Mouse (Mus musculus) Muller cell, postnatal 12 days (primary cell): ENCODE measurements at regions not wholly inside any gene's neighbourhood (a gene's known extent, or its start where the extent isn't known, plus 50 kb on each side); places are given as distances from the start of the nearest gene placed in this dataset.
A peak's percentile ranks its signal among the peaks of the same experiment; 100 is the strongest.

Experiments
- DNase-seq: peaks from one replicate; pipeline ENCODE4 v3.0.0-alpha.2; 2015; ENCODE audit errors: inconsistent ontology term

- peak; percentile 13 for DNase-seq
These were observed 110.3 kb upstream of the Tle3 start for GRCm38 (mm10) chr9:61261739-61262333.

GRCm38 (mm10) chr9:61263335-61263734 is 108.8 kb upstream of the Tle3 start:
- no peak for DNase-seq

GRCm38 (mm10) chr9:61265466-61265865 is 106.7 kb upstream of the Tle3 start:
- no peak for DNase-seq

- no peak for DNase-seq
These were observed 105.2 kb upstream of the Tle3 start for GRCm38 (mm10) chr9:61266992-61267391.

- DNase-seq = no peak
These were observed 104.6 kb upstream of the Tle3 start for GRCm38 (mm10) chr9:61267541-61267940.

- no peak for DNase-seq
These were observed 104.0 kb upstream of the Tle3 start for GRCm38 (mm10) chr9:61268162-61268561.

GRCm38 (mm10) chr9:61268681-61269080 is 103.5 kb upstream of the Tle3 start:
- no peak for DNase-seq

GRCm38 (mm10) chr9:61269151-61269870 is 102.9 kb upstream of the Tle3 start:
- DNase-seq = peak; percentile 63

- no peak for DNase-seq
These were observed 100.9 kb upstream of the Tle3 start for GRCm38 (mm10) chr9:61271243-61271642.

- no peak for DNase-seq
These were observed 100.3 kb upstream of the Tle3 start for GRCm38 (mm10) chr9:61271769-61272352.

GRCm38 (mm10) chr9:61274020-61274419 is 98.1 kb upstream of the Tle3 start:
- no peak for DNase-seq

GRCm38 (mm10) chr9:61277369-61278215 is 94.6 kb upstream of the Tle3 start:
- DNase-seq = peak; percentile 62

GRCm38 (mm10) chr9:61278216-61278758 is 93.9 kb upstream of the Tle3 start:
- no peak for DNase-seq

GRCm38 (mm10) chr9:61279044-61279543 is 93.1 kb upstream of the Tle3 start:
- no peak for DNase-seq

GRCm38 (mm10) chr9:61280856-61281582 is 91.1 kb upstream of the Tle3 start:
- no peak for DNase-seq

GRCm38 (mm10) chr9:61283311-61283710 is 88.9 kb upstream of the Tle3 start:
- no peak for DNase-seq

GRCm38 (mm10) chr9:61284201-61285021 is 87.8 kb upstream of the Tle3 start:
- DNase-seq = peak; percentile 89

- no peak for DNase-seq
These were observed 85.6 kb upstream of the Tle3 start for GRCm38 (mm10) chr9:61286561-61286960.

GRCm38 (mm10) chr9:61289117-61289516 is 83.0 kb upstream of the Tle3 start:
- DNase-seq = no peak

- no peak for DNase-seq
These were observed 82.5 kb upstream of the Tle3 start for GRCm38 (mm10) chr9:61289713-61290112.
